Mouse (Mus musculus): ENCODE measurements around the gene Rnase1. TPM values are rescaled to one million over a fixed set of nuclear protein-coding genes. Genes with fewer than 3 reads are reported as not detected.

Rnase1 gene
- total RNA-seq, 1 experiment, result not detected

DNA sequence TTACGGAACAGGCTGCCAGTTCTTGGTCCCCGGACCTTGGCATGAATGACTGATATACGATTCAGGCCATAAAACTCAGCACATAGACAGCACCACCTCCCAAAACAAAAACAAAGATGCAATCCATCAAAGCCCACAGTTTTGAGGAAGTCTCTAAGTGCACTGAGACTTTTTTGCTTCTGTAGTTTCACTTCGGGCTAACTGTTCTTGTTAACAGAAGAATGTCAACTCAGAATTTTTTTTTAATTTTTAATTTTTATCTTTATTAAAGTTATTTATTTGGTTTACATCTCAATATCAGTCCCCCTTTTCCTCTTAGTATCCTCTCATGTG is 10.1 kb upstream of the Rnase1 start:
- TF ChIP-seq ZNF384 (IDR thresholded peaks at IDR 0.05; ENCODE audit: low read depth, low read length) (no peak), CHD2 (IDR thresholded peaks at IDR 0.05; ENCODE audit: low read depth, low read length) (no peak), MAFK (IDR thresholded peaks at IDR 0.05; ENCODE audit: insufficient read depth, low read depth, low read length) (no peak), ZC3H11A (IDR thresholded peaks at IDR 0.05; ENCODE audit: borderline replicate concordance, low read depth, low read length) (no peak), HCFC1 (IDR thresholded peaks at IDR 0.05; ENCODE audit: borderline replicate concordance, insufficient read depth, low read length) (no peak)
- in situ Hi-C loops (cut with MboI; ENCODE audit: low sequenced_read_pairs in 2 of 2, unreplicated experiment in 2 of 2), result no loop called here
- Histone ChIP-seq H3K9me3 (ENCODE audit: control insufficient read depth, insufficient read depth, low read depth, low read length) (no peaks in the 10 kb centered on the region), H3K27ac (ENCODE audit: insufficient read depth, low read depth, low read length, poor library complexity, severe bottlenecking) (no peak overlapping the region), H3K9ac (ENCODE audit: insufficient read depth, low read depth, low read length, poor library complexity, severe bottlenecking) (no peak overlapping the region), H3K4me3 (ENCODE audit: insufficient read depth in 1 of 2, low read depth in 1 of 2, low read length in 2 of 2, poor library complexity in 1 of 2, severe bottlenecking in 1 of 2) (no peak overlapping the region), H3K4me1 (ENCODE audit: control insufficient read depth in 2 of 2, insufficient read depth in 2 of 2, low read length in 2 of 2, poor library complexity in 1 of 2) (no peaks in the 10 kb centered on the region), H3K36me3 (ENCODE audit: control insufficient read depth, insufficient read depth, low read length, poor library complexity, severe bottlenecking) (no peaks in the 10 kb centered on the region)
- DNase-seq (ENCODE audit: low read depth, low spot score), result no peak

DNA sequence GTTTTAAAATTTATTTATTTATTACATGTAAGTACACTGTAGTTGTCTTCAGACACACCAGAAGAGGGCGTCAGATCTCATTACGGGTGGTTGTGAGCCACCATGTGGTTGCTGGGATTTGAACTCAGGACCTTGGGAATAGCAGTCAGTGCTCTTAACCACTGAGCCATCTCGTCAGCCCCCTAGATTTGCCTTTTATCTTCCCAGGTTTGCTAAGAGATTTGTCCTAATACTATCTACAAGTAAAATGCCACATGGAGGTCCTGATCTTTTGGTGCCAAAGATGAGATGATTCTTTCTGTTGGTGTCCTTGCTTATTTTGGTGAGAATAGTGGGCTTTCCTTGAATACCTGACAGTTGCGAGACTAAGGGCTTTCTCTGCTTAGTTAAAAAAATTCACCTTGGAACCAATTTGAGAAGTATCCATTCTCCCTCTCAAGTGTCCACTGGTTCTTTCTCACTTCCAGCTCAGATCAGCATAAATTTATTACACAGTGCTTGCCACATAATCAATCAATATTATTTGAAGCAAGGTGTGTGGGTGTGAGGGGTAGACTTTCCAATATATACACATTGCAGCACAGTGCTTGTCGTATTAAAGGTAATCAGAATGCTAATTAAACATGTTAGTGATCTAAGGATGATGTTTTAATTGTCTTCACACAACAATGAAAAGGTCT is 9.6 kb upstream of the Rnase1 start:
- no peaks in the 10 kb centered on the region for H3K9me3 ChIP-seq (ENCODE audit: control insufficient read depth, insufficient read depth, low read depth, low read length)
- TF ChIP-seq ZC3H11A (IDR thresholded peaks at IDR 0.05; ENCODE audit: borderline replicate concordance, low read depth, low read length) (no peak), MAFK (IDR thresholded peaks at IDR 0.05; ENCODE audit: insufficient read depth, low read depth, low read length) (no peak), CHD2 (IDR thresholded peaks at IDR 0.05; ENCODE audit: low read depth, low read length) (no peak)
- no peak overlapping the region for H3K9ac ChIP-seq (ENCODE audit: insufficient read depth, low read depth, low read length, poor library complexity, severe bottlenecking)
- H3K36me3 ChIP-seq (ENCODE audit: control insufficient read depth, insufficient read depth, low read length, poor library complexity, severe bottlenecking), result no peaks in the 10 kb centered on the region
- no peak for DNase-seq (ENCODE audit: low read depth, low spot score)
- H3K27ac ChIP-seq (ENCODE audit: insufficient read depth, low read depth, low read length, poor library complexity, severe bottlenecking), result no peak overlapping the region
- H3K4me3 ChIP-seq (ENCODE audit: insufficient read depth in 1 of 2, low read depth in 1 of 2, low read length in 2 of 2, poor library complexity in 1 of 2, severe bottlenecking in 1 of 2), result no peak overlapping the region
- H3K4me1 ChIP-seq (ENCODE audit: control insufficient read depth in 2 of 2, insufficient read depth in 2 of 2, low read length in 2 of 2, poor library complexity in 1 of 2), result no peaks in the 10 kb centered on the region
- in situ Hi-C loops (cut with MboI; ENCODE audit: low sequenced_read_pairs in 2 of 2, unreplicated experiment in 2 of 2), result no loop called here

DNA sequence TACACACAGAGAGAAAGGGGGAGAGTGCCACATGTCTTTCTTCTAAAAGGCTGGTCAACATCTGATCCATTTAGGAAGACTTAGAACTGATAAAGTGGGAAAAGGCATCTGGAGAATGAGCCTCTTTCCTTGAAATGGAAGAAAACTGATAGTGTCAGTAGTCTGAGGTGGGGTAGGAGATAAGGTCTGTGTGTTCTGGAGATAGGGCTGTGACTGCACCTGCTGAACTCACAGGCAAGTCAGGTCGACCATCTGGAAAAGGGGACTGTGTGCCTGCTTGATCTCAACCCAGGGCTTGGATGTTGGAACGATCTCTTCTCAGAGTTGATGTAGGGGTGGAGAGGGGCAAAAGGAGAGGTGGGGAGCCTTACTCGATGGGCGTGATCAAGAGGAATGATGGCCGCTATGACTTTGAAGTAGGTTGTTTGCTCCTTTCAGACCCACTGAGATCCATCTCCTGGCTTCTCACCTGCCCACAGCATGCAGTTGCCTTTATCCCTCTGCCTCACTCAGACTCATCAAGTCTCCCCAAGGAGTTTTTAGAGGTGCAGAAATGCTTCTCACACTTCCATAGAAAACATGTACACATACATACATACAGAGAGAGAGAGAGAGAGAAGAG is 5.8 kb upstream of the Rnase1 start:
- Histone ChIP-seq H3K27ac (ENCODE audit: insufficient read depth, low read depth, low read length, poor library complexity, severe bottlenecking) (no peak overlapping the region), H3K9ac (ENCODE audit: insufficient read depth, low read depth, low read length, poor library complexity, severe bottlenecking) (no peak overlapping the region), H3K9me3 (ENCODE audit: control insufficient read depth, insufficient read depth, low read depth, low read length) (no peaks in the 10 kb centered on the region), H3K36me3 (ENCODE audit: control insufficient read depth, insufficient read depth, low read length, poor library complexity, severe bottlenecking) (no peaks in the 10 kb centered on the region), H3K4me1 (ENCODE audit: control insufficient read depth in 2 of 2, insufficient read depth in 2 of 2, low read length in 2 of 2, poor library complexity in 1 of 2) (no peaks in the 10 kb centered on the region), H3K4me3 (ENCODE audit: insufficient read depth in 1 of 2, low read depth in 1 of 2, low read length in 2 of 2, poor library complexity in 1 of 2, severe bottlenecking in 1 of 2) (no peak overlapping the region)
- in situ Hi-C loops (cut with MboI; ENCODE audit: low sequenced_read_pairs in 2 of 2, unreplicated experiment in 2 of 2), result no loop called here
- DNase-seq (ENCODE audit: low read depth, low spot score), result no peak
- TF ChIP-seq MAFK (IDR thresholded peaks at IDR 0.05; ENCODE audit: insufficient read depth, low read depth, low read length) (no peak), ZNF384 (IDR thresholded peaks at IDR 0.05; ENCODE audit: low read depth, low read length) (no peak), HCFC1 (IDR thresholded peaks at IDR 0.05; ENCODE audit: borderline replicate concordance, insufficient read depth, low read length) (no peak), CHD2 (IDR thresholded peaks at IDR 0.05; ENCODE audit: low read depth, low read length) (no peak), ZC3H11A (IDR thresholded peaks at IDR 0.05; ENCODE audit: borderline replicate concordance, low read depth, low read length) (no peak)

GRCm38 (mm10) chr14:51150206-51150831 is 3.7 kb upstream of the Rnase1 start:
- in situ Hi-C loops (cut with MboI; ENCODE audit: low sequenced_read_pairs in 2 of 2, unreplicated experiment in 2 of 2), result no loop called here
- no peaks in the 10 kb centered on the region for H3K4me1 ChIP-seq (ENCODE audit: control insufficient read depth in 2 of 2, insufficient read depth in 2 of 2, low read length in 2 of 2, poor library complexity in 1 of 2)
- no peak overlapping the region for H3K4me3 ChIP-seq (ENCODE audit: insufficient read depth in 1 of 2, low read depth in 1 of 2, low read length in 2 of 2, poor library complexity in 1 of 2, severe bottlenecking in 1 of 2)
- no peak overlapping the region for H3K9ac ChIP-seq (ENCODE audit: insufficient read depth, low read depth, low read length, poor library complexity, severe bottlenecking)
- H3K36me3 ChIP-seq (ENCODE audit: control insufficient read depth, insufficient read depth, low read length, poor library complexity, severe bottlenecking), result no peaks in the 10 kb centered on the region
- H3K9me3 ChIP-seq (ENCODE audit: control insufficient read depth, insufficient read depth, low read depth, low read length), result no peaks in the 10 kb centered on the region
- DNase-seq (ENCODE audit: low read depth, low spot score), result no peak
- H3K27ac ChIP-seq (ENCODE audit: insufficient read depth, low read depth, low read length, poor library complexity, severe bottlenecking), result no peak overlapping the region
- TF ChIP-seq ZC3H11A (IDR thresholded peaks at IDR 0.05; ENCODE audit: borderline replicate concordance, low read depth, low read length) (no peak), HCFC1 (IDR thresholded peaks at IDR 0.05; ENCODE audit: borderline replicate concordance, insufficient read depth, low read length) (no peak)

Data from ES-E14 (cell line).